Mouse (Mus musculus): ENCODE data around the gene Mrps36.
A peak's percentile ranks its signal among the peaks of the same experiment; 100 is the strongest.
"Not testable (repeated sequence)": the region's sequence is repeated elsewhere in the genome, so short reads cannot be mapped to it uniquely, and the experiment has no call there.

Mrps36 gene

GRCm38 (mm10) chr13:100744036-100744744 is at the start of gene Mrps36:
Gene Mrps36 (minus strand): TSS chr13:100744659.
- DNase-seq (ENCODE audit: low read depth in 1 of 2, low spot score in 2 of 2): peak; percentile 60 to 73

GRCm38 (mm10) chr13:100789083-100789482 is 44.6 kb upstream of the Mrps36 start:
- no peak for DNase-seq (ENCODE audit: low read depth in 1 of 2, low spot score in 2 of 2)

DNA sequence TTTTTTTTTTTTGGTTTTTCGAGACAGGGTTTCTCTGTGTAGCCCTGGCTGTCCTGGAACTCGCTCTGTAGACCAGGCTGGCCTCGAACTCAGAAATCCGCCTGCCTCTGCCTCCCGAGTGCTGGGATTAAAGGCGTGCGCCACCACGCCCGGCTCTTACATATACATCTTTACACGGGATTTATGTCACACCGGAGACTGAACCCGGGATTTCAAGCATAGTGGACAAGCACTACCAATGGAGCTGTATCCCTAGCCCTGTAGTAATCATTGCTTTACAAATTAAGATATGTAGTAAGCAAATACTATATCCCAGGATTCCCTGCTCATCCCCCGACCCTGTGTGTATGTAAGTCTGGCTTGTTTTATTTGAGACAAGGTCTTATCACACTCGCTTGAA is 43.6 kb upstream of the Mrps36 start:
- DNase-seq (ENCODE audit: low read depth in 1 of 2, low spot score in 2 of 2): not testable (repeated sequence)

GRCm38 (mm10) chr13:100787316-100788010 is 43.0 kb upstream of the Mrps36 start:
- DNase-seq (ENCODE audit: low read depth in 1 of 2, low spot score in 2 of 2): no peak

GRCm38 (mm10) chr13:100786414-100786867 is 42.0 kb upstream of the Mrps36 start, which contains the start of gene Ccnb1:
Gene Ccnb1 (minus strand): TSS chr13:100786570.
- peak; percentile 60 to 80 for DNase-seq (ENCODE audit: low read depth in 1 of 2, low spot score in 2 of 2)

GRCm38 (mm10) chr13:100785806-100786413 is 41.5 kb upstream of the Mrps36 start:
- no peak for DNase-seq (ENCODE audit: low read depth in 1 of 2, low spot score in 2 of 2)

DNA sequence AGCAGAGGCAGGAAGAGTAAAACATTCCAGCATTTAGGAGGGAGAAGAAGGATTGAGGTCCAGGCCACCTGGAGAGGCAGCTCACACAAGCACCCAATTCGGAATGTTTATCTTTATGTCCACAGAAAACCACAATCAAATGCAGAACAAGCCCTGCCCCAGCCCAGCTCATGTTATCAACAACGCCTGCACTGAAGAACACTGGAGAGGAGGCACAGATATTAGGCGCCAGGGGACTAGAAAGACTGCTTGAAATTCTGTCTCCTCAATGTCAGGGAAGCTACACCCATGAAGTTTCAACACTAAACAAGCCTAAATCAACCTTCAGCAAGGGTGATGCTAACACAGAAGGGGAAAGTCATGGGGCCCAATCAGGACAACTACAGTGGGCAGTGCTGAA is 33.0 kb upstream of the Mrps36 start:
- DNase-seq (ENCODE audit: low read depth in 1 of 2, low spot score in 2 of 2): no peak

DNA sequence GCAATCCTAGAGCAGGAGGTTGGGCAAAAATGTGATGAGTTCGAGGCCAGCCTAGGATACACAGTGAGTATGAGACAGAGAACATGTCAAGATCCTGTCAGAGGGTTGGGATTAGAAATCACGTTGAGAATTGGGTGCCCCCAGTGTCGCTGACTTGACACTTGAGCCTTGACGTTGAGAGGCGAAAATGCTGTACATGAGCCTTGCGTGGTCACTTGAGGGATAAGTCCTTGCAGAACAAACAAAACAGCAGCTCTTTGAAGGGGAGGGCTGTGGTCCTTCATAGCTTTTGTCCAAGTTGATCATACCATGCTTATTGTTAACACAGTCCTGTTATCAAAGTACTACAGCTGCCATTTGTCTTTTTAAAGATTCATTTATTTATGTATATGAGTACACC is 32.3 kb upstream of the Mrps36 start:
- DNase-seq (ENCODE audit: low read depth in 1 of 2, low spot score in 2 of 2): no peak

DNA sequence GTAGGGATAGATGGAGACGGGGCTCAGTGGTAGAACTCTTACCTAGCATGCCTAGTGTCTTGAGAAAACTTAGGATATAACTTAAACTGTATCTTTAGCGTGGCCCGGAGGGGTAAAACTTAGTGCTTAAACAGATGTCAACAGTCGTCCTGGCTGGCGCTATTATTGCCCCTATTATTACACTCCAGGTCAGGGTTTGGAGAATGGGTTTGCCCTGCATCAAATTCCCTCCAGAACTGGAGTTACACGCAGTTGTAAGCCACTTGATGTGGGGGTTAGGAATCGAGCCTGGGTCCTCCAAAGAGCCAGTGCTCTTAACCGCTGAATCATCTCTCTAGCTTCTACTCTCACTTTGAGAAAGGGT is 31.6 kb upstream of the Mrps36 start:
- DNase-seq (ENCODE audit: low read depth in 1 of 2, low spot score in 2 of 2): no peak

DNA sequence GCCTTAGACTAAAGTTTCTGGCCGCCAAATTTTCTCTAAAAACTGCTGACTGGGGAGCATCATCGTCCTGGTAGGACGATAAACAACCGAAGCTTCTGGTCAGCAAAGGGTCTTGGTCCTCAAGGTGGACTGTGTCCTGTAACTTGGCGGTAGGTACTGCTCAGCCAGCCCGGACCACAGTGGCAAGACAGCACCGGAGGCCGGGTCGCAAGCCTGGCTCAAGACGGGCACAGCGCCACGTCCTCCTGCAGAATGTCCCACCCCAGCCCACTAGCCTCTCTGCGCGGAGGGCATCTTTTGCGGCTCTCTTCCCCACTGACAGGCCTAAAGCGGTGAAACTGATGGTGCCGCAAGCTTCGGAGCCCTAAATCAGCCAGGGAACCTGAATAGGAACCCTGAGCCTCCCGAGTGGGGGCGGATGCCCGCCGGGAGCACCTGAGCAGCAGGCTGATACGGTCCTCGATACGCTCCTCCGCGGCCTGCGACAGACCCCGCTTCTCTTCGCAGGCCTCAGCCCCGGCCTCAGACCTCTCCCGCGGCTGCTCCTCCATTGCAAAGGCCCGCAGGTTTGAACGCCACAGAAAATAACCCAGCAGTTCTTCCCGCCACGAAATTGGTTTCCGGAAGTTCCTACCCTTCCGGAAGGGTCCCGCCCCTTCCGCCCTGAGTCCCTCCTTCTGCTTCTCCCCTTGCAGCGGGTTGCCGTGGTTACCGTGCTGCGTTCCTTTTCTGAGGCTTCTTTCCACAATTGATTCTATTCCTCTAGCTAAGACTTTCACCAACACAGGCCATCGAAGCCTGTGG is 31.0 kb upstream of the Mrps36 start, which contains the start of gene Cenph:
TSS of gene Cenph (minus strand) at position 648 of the 804 bp plus-strand sequence.
- peak; percentile 60 to 71 for DNase-seq (ENCODE audit: low read depth in 1 of 2, low spot score in 2 of 2)

DNA sequence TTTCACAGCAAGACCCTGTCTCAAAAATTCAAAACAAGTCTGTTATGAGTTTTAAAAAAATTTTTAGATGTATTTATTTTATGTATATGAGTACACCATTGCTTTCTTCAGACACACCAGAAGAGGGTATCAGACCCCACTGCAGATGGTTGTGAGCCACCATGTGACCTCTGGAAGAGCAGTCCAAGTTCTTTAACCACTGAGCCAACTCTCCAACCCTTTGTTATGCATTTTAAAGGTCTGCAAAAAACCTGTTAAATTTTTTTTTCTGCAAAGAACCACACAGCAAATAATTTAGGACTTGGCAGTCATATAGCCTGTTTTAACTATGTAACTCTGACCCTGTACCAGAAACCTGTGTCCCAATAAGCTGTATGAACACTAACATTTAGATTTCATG is 30.2 kb upstream of the Mrps36 start:
- DNase-seq (ENCODE audit: low read depth in 1 of 2, low spot score in 2 of 2): no peak

DNA sequence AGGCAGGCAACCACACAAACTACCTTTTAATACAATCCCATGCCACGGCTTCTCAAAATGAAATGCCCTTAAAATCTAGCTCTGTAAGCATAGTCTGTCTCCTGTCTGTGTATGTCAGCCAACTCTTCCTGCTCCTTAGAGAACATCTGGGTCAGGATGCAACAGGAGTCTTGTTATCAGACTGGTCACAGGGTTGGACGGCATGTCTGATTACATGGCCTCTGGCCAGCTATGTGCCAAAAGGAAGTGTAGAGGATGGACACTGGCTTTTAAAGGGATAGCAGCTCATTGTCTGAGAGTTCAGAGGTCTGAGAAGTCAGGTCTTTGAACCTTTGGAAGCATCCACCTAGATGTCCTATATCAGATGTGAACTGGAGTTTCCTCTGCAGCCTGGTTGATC is 10.9 kb upstream of the Mrps36 start:
- no peak for DNase-seq (ENCODE audit: low read depth in 1 of 2, low spot score in 2 of 2)

GRCm38 (mm10) chr13:100754186-100754585 is 9.7 kb upstream of the Mrps36 start:
- no peak for DNase-seq (ENCODE audit: low read depth in 1 of 2, low spot score in 2 of 2)

DNA sequence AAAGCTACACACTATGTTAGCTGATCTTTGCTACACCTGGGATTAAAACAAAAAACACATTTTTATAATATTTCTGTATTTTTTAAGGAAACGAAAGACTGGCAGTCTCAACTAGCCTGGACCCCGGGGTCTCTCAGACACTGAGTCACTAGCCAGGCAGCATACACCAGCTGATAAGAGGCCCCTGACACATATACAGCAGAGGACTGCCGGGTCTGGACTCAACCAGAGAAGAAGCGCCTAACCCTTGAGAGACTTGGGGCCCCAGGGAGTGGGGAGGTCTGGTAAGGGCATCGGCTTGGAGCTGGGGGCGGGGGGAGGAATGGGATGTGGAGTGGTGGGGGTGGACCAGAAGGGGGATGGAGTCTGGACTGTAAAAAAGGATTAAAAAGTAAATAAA is 8.6 kb upstream of the Mrps36 start:
- DNase-seq (ENCODE audit: low read depth in 1 of 2, low spot score in 2 of 2): no peak

- no peak for DNase-seq (ENCODE audit: low read depth in 1 of 2, low spot score in 2 of 2)
Measured at GRCm38 (mm10) chr13:100752529-100752928, 8.1 kb upstream of the Mrps36 start.

- DNase-seq (ENCODE audit: low read depth in 1 of 2, low spot score in 2 of 2): no peak
Measured at GRCm38 (mm10) chr13:100751402-100751801, 6.9 kb upstream of the Mrps36 start.

GRCm38 (mm10) chr13:100750799-100751198 is 6.3 kb upstream of the Mrps36 start:
- DNase-seq (ENCODE audit: low read depth in 1 of 2, low spot score in 2 of 2): no peak

GRCm38 (mm10) chr13:100748638-100749037 is 4.2 kb upstream of the Mrps36 start:
- no peak for DNase-seq (ENCODE audit: low read depth in 1 of 2, low spot score in 2 of 2)

DNA sequence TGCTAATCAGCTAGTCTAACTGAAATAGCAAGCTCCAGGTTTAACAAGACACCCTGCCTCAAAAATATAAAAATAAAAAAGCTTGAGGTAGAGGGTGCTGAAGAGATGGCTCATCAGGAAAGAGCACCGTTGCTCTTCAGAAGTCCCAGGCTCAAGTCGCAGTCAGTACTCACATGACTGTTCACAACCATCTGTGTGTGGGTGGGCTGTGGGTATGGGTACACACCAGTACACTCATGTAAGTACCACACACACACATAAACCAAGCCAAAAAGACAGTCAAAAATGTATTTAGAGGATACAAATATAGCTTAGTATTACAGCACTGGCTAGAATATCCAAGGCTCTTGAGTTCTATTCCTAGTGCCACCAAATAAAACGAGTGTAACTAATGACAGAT is 1.6 kb upstream of the Mrps36 start:
- DNase-seq (ENCODE audit: low read depth in 1 of 2, low spot score in 2 of 2): no peak

GRCm38 (mm10) chr13:100743346-100744035 is 968 bp downstream of the Mrps36 start:
- no peak for DNase-seq (ENCODE audit: low read depth in 1 of 2, low spot score in 2 of 2)

- no peak for DNase-seq (ENCODE audit: low read depth in 1 of 2, low spot score in 2 of 2)
Measured at GRCm38 (mm10) chr13:100742831-100743230, 1.6 kb downstream of the Mrps36 start.
